Mouse (Mus musculus) stomach, embryonic 16.5 days (tissue): ENCODE measurements around the gene Tmem191c. TPM values are rescaled to one million over a fixed set of nuclear protein-coding genes. Genes with fewer than 3 reads are reported as not detected.
A peak's percentile ranks its signal among the peaks of the same experiment; 100 is the strongest.

Experiments used
- ATAC-seq: fragments of 200-750 bp; cut with Nextera tagmentation; 2 replicates; pipeline ENCODE4 v1.8.0; 2017; ENCODE audit warnings: moderate number of reproducible peaks, moderate TSS enrichment; ENCODE audit not compliant: insufficient read depth, low FRiP score
- H3K27ac ChIP-seq: fragments of 300-500 bp; sonication (generic); 2 replicates; pipeline ENCODE4 v1.5.1; 2014; ENCODE audit warnings: low read length
- H3K27me3 ChIP-seq: fragments of 300-500 bp; sonication (generic); 2 replicates; pipeline ENCODE4 v1.6.1; 2014; ENCODE audit warnings: low read length, control low read depth, mixed read lengths; ENCODE audit not compliant: control insufficient read depth, insufficient read depth
- H3K36me3 ChIP-seq: fragments of 300-500 bp; sonication (generic); 2 replicates; pipeline ENCODE4 v1.6.1; 2014; ENCODE audit warnings: low read length; ENCODE audit not compliant: control insufficient read depth, insufficient read depth
- H3K4me1 ChIP-seq: fragments of 300-500 bp; sonication (generic); 2 replicates; pipeline ENCODE4 v1.6.1; 2014; ENCODE audit warnings: low read length, control low read depth, mixed read lengths; ENCODE audit not compliant: control insufficient read depth, insufficient read depth
- H3K4me2 ChIP-seq: fragments of 300-500 bp; sonication (generic); 2 replicates; pipeline ENCODE4 v1.6.1; 2014; ENCODE audit warnings: low read depth, low read length, mixed read lengths
- H3K4me3 ChIP-seq: fragments of 300-500 bp; sonication (generic); replicated peaks from 2 replicates; pipeline ENCODE4 v1.5.1; 2014; ENCODE audit warnings: mild to moderate bottlenecking, low read length
- H3K9ac ChIP-seq: fragments of 300-500 bp; sonication (generic); 2 replicates; pipeline ENCODE4 v1.6.1; 2014; ENCODE audit warnings: low read length
- H3K9me3 ChIP-seq: fragments of 300-500 bp; sonication (generic); replicated peaks from 2 replicates; pipeline ENCODE4 v1.6.1; 2016; ENCODE audit warnings: low read length, control low read depth; ENCODE audit not compliant: control insufficient read depth
- WGBS: fragments of 180-500 bp; shearing (Covaris S2); extraction: QIAGEN DNeasy Blood & Tissue Kit; methylation state at CpG from one replicate; pipeline ENCODE4 v1.1.7; 2014; 5-methylcytosine and 5-hydroxymethylcytosine counted together
- polyA plus RNA-seq: library from polyadenylated mRNA; unstranded; fragments of >200 nt; fragmentation: Nextera tagmentation; extraction: Ambion mirVana; gene quantifications from 2 replicates; pipeline ENCODE4 v1.2.1, GENCODE M21; 2015

The Tmem191c gene
- polyA plus RNA-seq, 1 experiment from 2014 or later, result 16.3 TPM

- no peak overlapping the region for H3K4me3 ChIP-seq
- 0 out of 2 replicates have a peak overlapping the region, but pooled peaks have one; percentile 16 for H3K27ac ChIP-seq
- ATAC-seq, result no peak
- 36% methylated on average over 2 of the region's 2 CpGs for WGBS
- no peaks in the 10 kb centered on the region for H3K36me3 ChIP-seq
- no peaks in the 10 kb centered on the region for H3K27me3 ChIP-seq
- peaks cover 48% of the 10 kb centered on the region for H3K4me1 ChIP-seq
- 0 out of 2 replicates have a peak overlapping the region, but pooled peaks have one; percentile 25 for H3K9ac ChIP-seq
- no peak overlapping the region for H3K4me2 ChIP-seq
- H3K9me3 ChIP-seq, result no peaks in the 10 kb centered on the region
These were observed 36.5 kb upstream of the Tmem191c start for GRCm38 (mm10) chr16:17239409-17239808.

- Histone ChIP-seq H3K9me3 (no peaks in the 10 kb centered on the region), H3K9ac (no peak overlapping the region), H3K27ac (no peak overlapping the region; the same call in 1 of the 2 replicates), H3K27me3 (no peaks in the 10 kb centered on the region), H3K4me3 (no peak overlapping the region), H3K4me2 (no peak overlapping the region), H3K36me3 (no peaks in the 10 kb centered on the region), H3K4me1 (peaks cover 32% of the 10 kb centered on the region)
- no peak for ATAC-seq
- WGBS, result 39% methylated on average over 1 of the region's 1 CpGs
These were observed 32.1 kb upstream of the Tmem191c start for GRCm38 (mm10) chr16:17243731-17244130.

DNA sequence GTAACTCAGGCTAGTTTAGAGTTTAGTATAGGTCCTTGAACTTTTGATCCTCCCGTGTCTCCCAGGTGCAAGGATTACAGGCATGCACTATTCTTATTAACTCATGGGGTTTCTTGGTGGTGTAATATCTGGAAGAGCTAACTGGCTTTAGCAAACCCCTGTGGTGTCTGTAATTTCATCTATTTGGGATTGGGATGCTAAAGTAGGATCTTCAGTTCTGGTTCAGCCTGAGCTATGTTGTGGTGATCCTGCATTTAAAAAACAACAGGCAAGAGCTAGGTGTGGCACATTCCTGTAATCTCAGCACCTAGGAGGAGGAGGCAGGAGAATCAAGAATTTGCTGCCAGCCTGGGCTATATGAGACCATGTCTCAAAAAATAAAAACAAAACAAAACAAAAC is 30.9 kb upstream of the Tmem191c start:
- Histone ChIP-seq H3K4me3 (no peak overlapping the region), H3K36me3 (no peaks in the 10 kb centered on the region)
- 76% methylated on average over 1 of the region's 1 CpGs for WGBS

DNA sequence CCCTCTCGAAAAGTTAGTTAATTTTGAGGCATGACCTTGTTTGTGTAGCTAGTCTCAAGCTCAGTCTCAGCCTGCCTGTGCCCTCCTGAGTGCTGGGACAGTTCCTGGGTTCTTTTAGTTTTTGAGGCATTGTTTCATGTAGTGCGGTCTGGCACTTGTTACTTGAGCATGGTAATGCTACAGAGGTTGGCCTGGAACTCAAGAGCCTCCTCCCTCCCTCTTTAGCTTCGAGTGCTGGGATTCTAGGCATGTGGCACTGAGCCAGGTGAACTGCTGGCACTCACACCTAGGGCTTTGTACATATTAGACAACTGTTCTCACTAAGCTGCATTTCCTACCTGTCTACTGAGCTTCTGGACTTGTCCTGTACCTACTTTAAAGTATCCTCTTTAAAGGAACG is 28.1 kb upstream of the Tmem191c start:
- Histone ChIP-seq H3K27ac (no peak overlapping the region), H3K9ac (no peak overlapping the region), H3K4me2 (no peak overlapping the region), H3K27me3 (no peaks in the 10 kb centered on the region), H3K36me3 (no peaks in the 10 kb centered on the region), H3K9me3 (no peaks in the 10 kb centered on the region), H3K4me1 (peaks cover 31% of the 10 kb centered on the region), H3K4me3 (no peak overlapping the region)
- WGBS, result 50% methylated on average over 4 of the region's 4 CpGs
- peak; percentile 51; the same call in 1 of the 2 replicates for ATAC-seq

More for the DNA sequence above, 30.9 kb upstream of the Tmem191c start:
- Histone ChIP-seq H3K4me2 (no peak overlapping the region), H3K4me1 (peaks cover 25% of the 10 kb centered on the region; the same call in 1 of the 2 replicates), H3K27ac (no peak overlapping the region), H3K27me3 (no peaks in the 10 kb centered on the region), H3K9me3 (no peaks in the 10 kb centered on the region), H3K9ac (no peak overlapping the region)
- ATAC-seq, result no peak

GRCm38 (mm10) chr16:17249135-17249534 is 26.7 kb upstream of the Tmem191c start:
- Histone ChIP-seq H3K27ac (no peak overlapping the region), H3K9me3 (no peaks in the 10 kb centered on the region), H3K4me2 (no peak overlapping the region), H3K4me3 (no peak overlapping the region), H3K27me3 (no peaks in the 10 kb centered on the region), H3K9ac (no peak overlapping the region), H3K4me1 (peaks cover 43% of the 10 kb centered on the region), H3K36me3 (no peaks in the 10 kb centered on the region)
- no peak for ATAC-seq
- 47% methylated on average over 6 of the region's 6 CpGs for WGBS

DNA sequence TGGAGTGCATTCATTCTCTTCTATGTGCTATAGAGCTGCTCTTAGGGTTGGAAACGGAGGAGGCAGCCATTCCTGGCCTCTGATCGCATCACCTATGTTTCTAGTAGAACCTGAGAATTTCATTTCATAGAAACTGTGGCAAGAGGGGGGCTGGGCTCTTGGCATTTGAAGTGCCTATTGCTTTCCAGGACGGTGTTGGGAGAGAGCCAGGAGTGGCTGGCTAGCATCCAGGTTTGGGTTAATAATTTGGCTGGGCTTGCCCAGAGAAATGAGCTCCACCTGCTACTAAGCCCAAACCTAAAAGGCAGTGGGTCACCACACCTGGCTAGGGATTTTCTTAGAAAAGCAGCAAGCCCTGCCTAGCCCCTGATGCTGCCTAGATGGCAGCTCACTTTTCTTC is 24.3 kb upstream of the Tmem191c start:
- H3K27me3 ChIP-seq, result no peaks in the 10 kb centered on the region
- ATAC-seq, result no peak
- no peaks in the 10 kb centered on the region for H3K9me3 ChIP-seq
- peaks cover 45% of the 10 kb centered on the region for H3K4me1 ChIP-seq
- H3K27ac ChIP-seq, result no peak overlapping the region
- no peak overlapping the region for H3K4me2 ChIP-seq
- H3K9ac ChIP-seq, result no peak overlapping the region
- H3K36me3 ChIP-seq, result no peaks in the 10 kb centered on the region
- WGBS, result 47% methylated on average over 3 of the region's 3 CpGs
- H3K4me3 ChIP-seq, result no peak overlapping the region

DNA sequence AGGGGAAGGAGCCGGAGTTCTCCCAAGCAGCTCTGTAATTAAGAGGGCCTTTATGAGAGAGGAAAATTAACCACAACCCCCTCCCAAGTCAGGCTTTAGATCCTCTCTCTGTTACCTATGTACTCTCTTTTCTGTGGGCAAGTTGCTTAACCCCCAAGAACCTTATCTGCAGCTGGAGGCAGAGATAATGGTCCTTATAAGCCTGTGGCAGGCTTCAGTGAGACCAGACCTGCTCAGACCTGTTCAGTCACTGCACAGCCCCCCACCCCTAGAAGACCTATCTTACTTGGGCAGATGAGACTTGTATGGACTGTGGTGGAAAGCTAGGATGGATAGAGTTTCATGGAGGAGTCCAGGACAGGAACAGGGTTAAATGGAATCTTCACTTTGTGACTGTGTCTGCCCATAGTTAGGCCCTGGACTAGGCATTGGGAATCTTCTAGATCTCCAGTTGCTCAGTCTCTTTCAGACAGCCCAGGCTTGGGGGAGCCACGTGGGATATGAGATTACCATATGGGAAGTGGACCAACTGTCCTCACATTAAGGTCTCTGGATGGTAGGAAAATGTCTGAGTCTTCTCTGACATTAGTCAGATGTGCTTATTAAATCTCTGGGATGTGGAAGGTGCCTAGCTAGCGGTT is 23.7 kb upstream of the Tmem191c start:
- Histone ChIP-seq H3K27me3 (no peaks in the 10 kb centered on the region), H3K9me3 (no peaks in the 10 kb centered on the region), H3K36me3 (no peaks in the 10 kb centered on the region), H3K4me2 (no peak overlapping the region), H3K9ac (no peak overlapping the region), H3K4me3 (no peak overlapping the region), H3K27ac (no peak overlapping the region), H3K4me1 (peaks cover 44% of the 10 kb centered on the region)
- 69% methylated on average over 3 of the region's 3 CpGs for whole genome bisulfite sequencing
- peak; percentile 35; the same call in 1 of the 2 replicates for ATAC-seq

DNA sequence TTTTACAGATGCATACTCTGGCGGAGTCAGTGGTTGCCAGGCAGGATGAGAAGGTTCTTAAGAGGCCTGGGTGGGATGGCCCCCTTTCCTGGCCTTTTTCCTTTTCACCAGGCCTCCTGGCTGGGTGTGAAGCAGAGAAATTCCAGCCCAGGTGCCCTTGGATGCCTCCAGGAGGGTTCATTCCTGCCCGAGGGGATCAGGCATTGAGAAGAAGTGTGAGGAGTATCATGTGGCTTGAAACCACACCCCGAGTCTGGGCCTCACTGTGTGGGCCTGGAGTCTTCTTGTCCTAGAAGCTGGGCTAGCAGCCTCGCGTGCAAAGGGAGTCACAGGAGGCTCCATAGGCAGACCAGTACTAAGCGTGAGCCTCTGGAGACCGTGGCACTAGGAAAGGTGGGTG is 23.0 kb upstream of the Tmem191c start:
- ATAC-seq, result no peak
- Histone ChIP-seq H3K27ac (no peak overlapping the region), H3K9me3 (no peaks in the 10 kb centered on the region), H3K27me3 (no peaks in the 10 kb centered on the region), H3K36me3 (peaks cover 5% of the 10 kb centered on the region), H3K4me3 (no peak overlapping the region), H3K9ac (no peak overlapping the region), H3K4me2 (no peak overlapping the region), H3K4me1 (peaks cover 38% of the 10 kb centered on the region)
- WGBS, result 58% methylated on average over 7 of the region's 7 CpGs

DNA sequence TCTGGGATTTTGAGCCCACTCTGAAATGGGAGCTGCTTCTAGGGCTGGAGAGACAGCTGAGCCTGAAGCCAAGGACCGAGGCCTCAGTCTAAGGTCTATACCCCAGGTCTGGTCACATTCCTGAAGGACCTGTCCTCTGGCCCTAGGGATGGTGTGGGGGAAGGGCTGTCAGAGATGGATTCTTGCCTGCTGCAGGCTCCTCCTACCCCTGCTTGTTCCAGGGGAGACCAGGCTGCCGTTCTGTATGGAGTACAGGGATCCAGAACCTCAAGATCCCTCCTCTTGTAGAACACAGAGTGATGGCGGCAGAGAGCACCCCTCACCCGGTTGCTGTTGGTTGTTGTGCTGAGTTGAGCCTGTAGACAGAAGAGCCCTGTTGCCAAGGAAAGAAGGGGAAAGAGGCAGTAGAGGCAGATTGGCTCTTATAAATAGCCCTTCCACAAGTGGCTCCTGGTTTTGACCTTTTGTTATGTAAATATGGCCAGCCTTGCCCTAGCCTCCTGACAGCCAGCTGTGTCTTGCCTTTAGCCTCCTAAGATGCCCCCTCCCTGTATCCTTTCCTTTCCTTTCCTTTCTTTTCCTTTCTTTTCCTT is 21.8 kb upstream of the Tmem191c start:
- H3K9ac ChIP-seq, result no peak overlapping the region
- ATAC-seq, result no peak
- no peak overlapping the region for H3K27ac ChIP-seq
- peaks cover 7% of the 10 kb centered on the region for H3K36me3 ChIP-seq
- H3K27me3 ChIP-seq, result no peaks in the 10 kb centered on the region
- WGBS, result 36% methylated on average over 4 of the region's 4 CpGs
- no peak overlapping the region for H3K4me2 ChIP-seq
- no peaks in the 10 kb centered on the region for H3K9me3 ChIP-seq
- peaks cover 31% of the 10 kb centered on the region for H3K4me1 ChIP-seq
- H3K4me3 ChIP-seq, result no peak overlapping the region
